Mouse (Mus musculus) thymus, adult 18-20 months (tissue): ENCODE data around the gene Crebzf.

ENCODE experiments used
- DNase-seq, 2 experiments: peaks; one replicate each; pipeline ENCODE4 v3.0.0; 2022; ENCODE audit warnings: mixed read lengths in 2 of 2

Crebzf gene

GRCm38 (mm10) chr7:90442518-90443080 is at the start of gene Crebzf:
Crebzf (plus strand) TSS chr7:90442729.
- DNase-seq = peak; percentile 91 to 94

DNA sequence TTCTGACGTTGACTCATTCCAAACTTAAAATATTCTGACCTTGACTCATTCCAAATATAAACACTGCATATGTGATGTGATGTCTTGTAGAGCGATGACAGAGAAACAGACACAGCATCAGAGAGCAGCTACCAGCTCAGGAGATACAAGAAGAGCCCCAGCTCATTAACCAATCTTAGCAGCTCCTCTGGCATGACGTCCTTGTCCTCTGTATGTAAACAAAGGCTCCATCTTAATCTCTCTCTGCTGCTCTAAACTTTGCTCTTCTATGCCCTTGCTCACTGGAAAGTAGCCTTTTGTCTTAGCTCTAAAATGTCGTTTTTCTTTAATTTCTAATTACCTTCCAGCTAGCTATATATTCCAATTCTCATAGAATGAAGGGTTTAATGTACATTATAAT is 47.5 kb upstream of the Crebzf start:
- DNase-seq = no peak

DNA sequence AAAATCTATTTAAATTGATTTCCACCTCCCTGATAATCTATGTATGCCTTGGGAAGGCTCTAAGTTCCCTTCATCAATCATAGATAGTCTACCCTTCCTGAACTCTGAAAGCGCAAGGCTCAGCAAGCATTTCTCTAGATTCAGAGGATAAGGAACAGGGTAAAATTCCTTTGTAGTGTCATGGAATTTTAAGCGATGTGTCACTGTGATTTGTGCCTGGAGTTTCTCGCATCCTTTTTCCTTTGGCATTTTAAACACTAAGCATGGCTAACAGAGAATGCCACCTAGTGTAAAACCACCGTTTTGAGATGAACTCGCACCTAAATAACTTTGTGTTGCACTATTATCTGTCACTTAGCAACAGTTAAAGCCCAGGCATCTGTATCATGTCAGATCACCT is 46.6 kb upstream of the Crebzf start:
- DNase-seq = no peak

DNA sequence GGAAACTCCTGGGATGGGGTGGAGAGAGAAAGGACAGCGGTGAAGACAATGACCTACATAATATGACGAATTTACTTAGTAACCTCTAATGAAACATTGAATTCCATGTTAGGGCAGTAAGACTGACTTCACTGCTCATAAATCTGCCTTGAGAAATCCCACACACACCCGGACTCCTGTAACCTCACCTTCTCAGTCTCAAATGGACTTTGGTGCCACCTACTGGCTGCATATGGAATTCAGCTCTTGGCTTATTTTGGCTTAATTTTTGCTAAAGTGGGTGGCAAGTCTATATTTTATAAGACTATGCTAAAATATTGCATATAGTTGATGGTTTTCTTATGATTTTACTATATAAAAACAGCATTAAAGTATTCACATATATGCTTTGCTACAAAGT is 32.6 kb upstream of the Crebzf start:
- peak in 1 of 2 experiments; percentile 22 for DNase-seq

DNA sequence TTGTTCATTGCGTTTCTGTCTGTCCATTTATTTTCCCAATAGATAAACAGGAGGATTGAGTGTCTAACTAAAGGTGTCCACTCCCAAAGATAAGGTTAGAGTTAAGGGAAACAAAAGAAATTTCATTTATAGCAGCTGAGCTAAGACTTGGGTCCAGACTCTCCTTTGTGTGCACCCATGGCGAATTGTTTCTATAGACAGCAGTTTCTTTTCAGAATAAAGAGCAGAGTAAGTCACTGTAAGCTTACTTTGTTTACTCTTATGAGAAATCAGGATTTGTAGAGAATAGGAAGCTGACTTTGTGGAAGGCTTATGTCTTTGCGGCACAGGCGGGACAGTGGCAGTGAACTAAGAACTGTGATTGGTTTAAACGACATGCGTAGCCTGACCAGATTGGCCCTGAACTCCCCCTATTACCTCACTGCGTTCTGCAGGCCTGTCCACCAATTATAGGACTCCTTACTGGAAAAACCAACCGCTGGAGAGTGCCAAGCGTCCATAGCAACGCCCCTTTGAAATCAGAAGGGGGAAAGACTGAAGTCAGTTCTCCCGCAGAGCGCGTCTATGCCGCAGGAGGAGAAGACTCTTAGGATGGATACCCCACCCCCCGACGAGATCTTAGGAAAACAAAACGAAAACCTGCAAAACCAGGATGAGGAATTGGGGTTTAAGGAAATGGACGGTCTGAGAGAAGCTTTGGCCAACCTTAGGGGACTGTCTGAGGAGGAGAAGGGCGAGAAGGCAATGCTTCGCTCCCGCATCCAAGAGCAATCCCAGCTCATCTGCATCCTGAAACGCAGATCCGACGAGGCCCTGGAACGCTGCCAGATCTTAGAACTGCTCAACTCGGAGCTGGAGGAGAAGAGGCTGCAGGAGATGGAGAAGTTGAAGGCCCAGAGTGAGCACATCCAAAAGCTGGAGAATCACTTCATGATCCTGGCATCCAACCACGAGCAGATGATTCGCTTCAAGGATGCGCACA is 16.2 kb upstream of the Crebzf start, which contains the start of gene Ccdc89:
TSS of gene Ccdc89 (plus strand) at position 558 of the 982 bp plus-strand sequence.
- DNase-seq = peak in 1 of 2 experiments; percentile 11

GRCm38 (mm10) chr7:90427006-90427405 is 15.5 kb upstream of the Crebzf start:
- DNase-seq = no peak

DNA sequence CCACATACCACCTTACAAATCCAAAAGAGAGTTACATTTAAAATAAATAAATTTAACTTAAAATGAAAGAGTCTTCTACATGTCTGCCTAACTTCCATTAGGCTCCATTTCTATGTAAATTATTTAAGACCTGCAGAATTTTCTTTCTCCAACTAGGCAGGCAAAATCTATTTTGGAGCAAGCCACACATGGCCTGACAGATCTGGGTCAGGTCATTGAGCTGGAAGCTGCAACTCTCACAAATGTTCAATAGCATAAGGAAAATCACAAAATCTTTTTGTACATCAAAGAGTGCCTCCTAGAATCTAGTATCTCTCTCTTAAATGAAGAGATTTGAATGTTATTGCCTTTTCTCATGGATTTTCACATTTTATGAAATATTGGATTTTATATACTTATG is 10.3 kb upstream of the Crebzf start:
- no peak for DNase-seq

GRCm38 (mm10) chr7:90440044-90440443 is 2.5 kb upstream of the Crebzf start:
- no peak for DNase-seq

GRCm38 (mm10) chr7:90442070-90442469 is 459 bp upstream of the Crebzf start:
- no peak for DNase-seq

DNA sequence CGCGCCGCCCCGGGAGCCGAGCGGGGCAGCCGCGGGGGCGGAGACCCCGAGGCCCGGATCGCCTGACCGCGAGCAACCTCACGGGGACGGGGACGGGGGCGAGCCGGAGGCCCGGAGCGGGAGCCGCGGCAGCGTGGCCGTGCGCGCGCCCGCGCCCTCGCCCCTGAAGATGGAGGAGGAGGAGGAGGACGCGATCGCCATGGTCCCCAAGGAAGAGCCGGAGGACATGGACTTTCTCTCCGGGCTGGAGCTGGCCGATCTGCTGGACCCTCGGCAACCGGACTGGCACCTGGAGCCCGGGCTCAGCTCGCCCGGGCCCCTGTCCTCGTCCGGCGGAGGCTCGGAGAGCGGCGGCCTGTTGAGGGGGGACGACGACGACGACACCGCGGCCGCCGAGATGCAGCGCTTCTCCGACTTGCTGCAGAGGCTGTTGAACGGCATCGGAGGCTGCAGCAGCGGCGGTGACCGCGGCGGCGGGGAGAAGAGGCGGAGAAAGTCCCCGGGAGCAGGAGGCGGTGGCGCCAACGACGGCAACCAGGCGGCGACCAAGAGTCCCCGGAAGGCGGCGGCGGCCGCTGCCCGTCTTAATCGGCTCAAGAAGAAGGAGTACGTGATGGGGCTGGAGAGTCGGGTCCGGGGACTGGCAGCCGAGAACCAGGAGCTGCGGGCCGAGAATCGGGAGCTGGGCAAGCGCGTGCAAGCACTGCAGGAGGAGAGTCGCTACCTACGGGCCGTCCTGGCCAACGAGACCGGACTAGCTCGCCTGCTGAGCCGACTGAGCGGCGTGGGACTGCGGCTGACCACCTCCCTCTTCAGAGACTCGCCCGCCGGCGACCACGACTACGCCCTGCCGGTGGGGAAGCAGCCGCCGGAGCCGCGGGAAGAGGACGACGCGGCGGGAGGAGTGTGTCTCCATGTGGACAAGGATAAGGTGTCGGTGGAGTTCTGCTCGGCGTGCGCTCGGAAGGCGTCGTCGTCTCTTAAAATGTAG is 867 bp downstream of the Crebzf start:
- peak; percentile 58 to 66 for DNase-seq

DNA sequence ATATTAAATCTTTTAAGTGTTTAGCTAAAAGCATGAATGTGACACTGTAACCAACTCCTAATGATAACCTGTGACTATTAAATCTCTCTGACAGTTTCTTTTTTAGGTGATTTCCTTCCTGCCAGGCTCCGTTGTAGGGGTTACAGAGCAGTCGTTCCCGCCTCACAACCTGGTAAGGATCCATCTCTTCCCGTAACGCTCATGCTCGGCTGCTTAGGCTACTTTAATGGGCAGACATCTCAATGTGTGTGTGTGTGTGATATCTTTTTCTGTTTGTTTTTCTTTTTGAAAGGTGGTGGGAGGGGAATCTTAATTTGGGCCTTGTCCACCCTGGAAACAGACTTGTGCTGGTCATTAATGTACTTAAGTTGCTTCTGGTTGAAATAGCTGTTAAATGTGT is 1.7 kb downstream of the Crebzf start:
- no peak for DNase-seq

DNA sequence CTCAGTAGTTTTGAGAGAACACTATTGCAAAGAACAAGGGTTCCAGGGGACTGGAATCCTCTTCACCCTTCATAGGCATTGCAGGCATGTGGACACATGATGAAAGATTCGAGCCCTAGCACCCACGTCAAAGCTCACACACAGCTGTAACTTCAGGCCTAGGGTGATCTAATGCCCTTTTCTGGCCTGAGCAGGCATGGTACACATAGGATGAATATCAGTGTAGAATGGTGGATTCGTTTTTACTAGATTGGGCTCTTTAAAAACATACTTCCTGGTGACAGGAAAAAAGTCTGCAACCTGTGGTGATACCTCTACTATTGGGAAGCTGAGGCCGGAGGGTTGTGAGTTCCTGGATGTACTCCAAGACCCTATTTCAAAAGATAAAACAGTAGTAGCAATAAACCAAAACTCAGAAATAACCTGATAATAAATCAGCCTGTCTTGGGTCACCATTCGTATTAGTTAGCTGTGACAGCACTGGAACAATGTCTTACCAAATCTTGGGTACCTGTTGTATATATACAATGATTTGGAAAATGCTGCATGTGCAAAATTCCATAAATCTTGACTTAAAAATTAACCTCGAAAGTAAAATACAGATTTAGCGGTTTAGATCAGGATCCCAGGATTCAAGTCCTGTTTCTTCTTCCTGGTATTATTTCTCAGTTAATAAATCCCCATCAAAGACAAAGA is 13.8 kb downstream of the Crebzf start:
- DNase-seq = no peak

- peak; percentile 44 to 59 for DNase-seq
These were observed 14.4 kb downstream of the Crebzf start, which contains the start of gene Tmem126a for GRCm38 (mm10) chr7:90456845-90457468. Tmem126a (minus strand) TSS chr7:90457229.

DNA sequence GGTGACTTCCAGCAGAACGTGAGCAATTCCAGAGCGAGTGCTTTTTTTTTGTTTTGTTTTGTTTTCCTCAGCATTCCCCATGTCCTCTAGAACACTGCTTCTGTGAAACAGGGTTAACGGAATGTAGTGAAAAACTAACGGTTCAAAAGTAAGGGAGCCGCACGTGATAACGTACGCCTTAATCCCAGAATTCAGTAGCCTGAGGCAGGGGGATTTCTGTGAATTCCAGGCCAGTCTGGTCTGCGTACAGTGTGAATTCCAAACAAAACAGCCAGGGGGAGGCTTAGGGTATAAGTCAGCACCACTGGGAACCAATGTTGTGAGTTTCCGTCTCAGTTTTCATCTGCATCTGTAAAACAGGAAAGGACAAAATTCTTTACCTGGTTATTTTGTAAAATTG is 15.0 kb downstream of the Crebzf start:
- no peak for DNase-seq

- no peak for DNase-seq
These were observed 17.8 kb downstream of the Crebzf start for GRCm38 (mm10) chr7:90460330-90460729.

- peak; percentile 36 to 39 for DNase-seq
These were observed 18.4 kb downstream of the Crebzf start for GRCm38 (mm10) chr7:90460930-90461329.

- no peak for DNase-seq
These were observed 18.9 kb downstream of the Crebzf start for GRCm38 (mm10) chr7:90461441-90461840.

DNA sequence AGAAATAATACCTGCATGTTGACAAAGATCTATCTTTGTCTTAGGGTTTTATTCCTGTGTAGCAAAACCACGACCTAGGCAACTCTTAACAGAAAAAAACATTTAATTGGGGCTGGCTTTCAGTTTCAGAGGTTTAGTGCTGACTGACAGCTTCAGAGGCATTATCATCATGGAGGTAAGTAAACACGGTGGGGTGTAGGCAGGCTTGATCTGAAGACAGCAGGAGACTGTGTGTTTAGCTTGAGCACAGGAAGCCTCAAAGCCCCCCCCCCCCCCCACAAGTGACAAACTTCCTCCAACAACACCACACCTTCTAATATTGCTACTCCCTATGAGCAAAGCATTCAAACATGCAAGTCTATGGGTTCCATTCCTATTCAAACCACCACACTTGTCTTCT is 31.0 kb downstream of the Crebzf start:
- DNase-seq = no peak

DNA sequence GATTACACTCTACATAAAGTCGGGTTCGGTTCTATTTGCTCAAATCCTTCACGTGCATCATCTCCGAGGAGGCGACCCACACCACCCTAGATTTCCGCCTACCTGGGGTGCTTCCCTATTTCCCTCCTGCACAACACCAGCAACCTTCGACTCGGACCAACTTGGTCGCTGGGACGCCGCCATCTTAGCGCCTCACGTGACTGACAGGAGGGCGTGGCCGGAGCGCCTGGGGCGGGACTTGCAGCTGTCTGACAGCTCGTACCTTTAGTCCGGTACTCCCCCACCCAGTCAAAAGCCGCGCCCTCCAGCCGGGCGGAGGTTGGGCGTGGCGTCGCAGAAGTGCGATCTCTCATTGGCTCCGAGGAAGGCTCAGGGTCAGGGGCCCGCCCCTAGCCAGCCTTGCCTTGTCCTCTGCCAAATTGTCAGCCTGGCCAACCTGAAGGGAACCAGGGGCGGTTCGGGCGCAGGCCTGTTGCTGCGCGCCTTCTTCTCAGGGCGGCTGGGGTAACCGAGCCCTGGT is 33.3 kb downstream of the Crebzf start, which contains the start of gene Tmem126b:
TSS of gene Tmem126b (minus strand) at position 209 of the 520 bp plus-strand sequence.
- peak; percentile 99 for DNase-seq

DNA sequence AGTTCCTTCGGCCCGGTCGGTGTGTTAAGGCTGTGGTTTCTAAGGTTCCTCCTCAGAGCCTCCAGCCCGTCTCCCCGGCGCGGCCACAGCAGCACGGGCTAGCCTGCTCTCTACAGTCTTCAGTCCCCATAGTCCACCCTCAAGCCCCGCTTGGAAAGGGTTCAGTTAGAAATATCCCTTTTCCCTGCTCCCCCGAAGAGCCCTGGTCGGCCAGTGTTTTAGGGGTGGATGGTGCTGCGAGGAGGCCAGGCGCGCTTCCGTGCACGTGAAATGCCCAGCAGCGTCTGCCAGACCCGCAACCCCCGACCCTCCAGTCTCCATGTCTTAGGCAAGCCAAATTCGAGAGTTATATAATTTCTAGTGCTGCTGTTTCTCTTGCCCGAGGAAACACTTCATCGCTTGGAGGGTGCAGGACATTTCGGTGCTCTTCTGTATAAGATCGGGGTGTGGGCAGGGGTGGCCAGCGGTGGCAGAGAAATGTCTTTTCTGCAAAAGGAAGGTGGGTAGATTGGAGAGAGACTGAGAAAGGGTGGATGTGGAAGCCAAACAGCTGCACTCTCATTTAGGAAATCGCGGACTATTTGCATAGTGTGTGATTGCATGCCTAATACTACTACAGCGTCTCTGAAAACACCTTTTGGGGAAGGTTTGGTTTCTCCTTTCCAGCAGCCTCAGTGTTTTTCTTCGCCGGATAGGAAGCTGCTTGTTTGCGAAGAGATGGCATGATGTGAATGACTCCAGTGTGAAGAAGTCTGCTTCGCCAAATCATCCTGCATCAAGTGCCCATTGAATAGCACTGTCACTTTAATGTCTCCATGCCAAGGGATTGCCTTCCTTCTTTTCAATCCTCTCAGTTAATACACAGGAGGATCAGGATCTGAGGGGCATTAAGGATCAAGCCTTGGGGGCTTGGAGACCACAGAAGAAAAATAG is 34.0 kb downstream of the Crebzf start, which contains the start of gene Dlg2:
TSS of gene Dlg2 (plus strand) at position 360 of the 933 bp plus-strand sequence.
- DNase-seq = no peak
